In the genomic region with DNA sequence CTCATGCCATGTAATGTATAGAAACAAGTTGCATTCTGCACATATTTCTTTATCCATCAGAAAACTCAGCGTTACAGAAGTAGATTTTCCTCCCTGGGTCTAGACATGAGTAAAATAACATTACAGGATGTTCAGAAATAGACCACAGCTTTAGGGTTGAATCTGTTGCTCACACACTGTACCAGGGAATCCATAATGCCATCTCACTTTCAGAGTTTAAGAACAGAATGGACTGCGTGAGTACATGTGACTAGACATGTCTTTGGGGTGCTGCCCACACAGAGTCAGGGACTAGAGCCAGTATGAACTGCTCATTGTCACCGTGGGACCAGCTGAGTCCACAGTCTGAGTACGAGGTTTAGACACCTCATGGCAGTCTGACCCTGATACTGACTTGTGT, we compare ENCODE assay signal across 42 mouse cellular contexts. TPM values are rescaled to one million over a fixed set of nuclear protein-coding genes. Genes with fewer than 3 reads are reported as not detected.
"Had no signal": no experiment of that assay in that cellular context is flagged by ENCODE, and none has a peak within 500 bp of the region (broad histone marks: within the 10 kb centered on the region; RNA-seq: fewer than 3 reads in every experiment).

No protein-coding gene starts in this region.

- H3K27ac ChIP-seq: heart, embryonic 10.5 days; heart, embryonic 13.5 days; heart, embryonic 15.5 days; hindbrain, embryonic 10.5 days; hindbrain, embryonic 12.5 days; hindbrain, embryonic 13.5 days; hindbrain, embryonic 14.5 days; hindbrain, embryonic 15.5 days; hindbrain, postnatal 0 days; intestine, embryonic 15.5 days; kidney, embryonic 15.5 days; kidney, postnatal 0 days; layer of hippocampus, adult 2 months had no signal

- H3K9me3 ChIP-seq: heart, embryonic 10.5 days; heart, embryonic 12.5 days; heart, embryonic 13.5 days; heart, embryonic 15.5 days; hindbrain, embryonic 10.5 days; hindbrain, embryonic 12.5 days; hindbrain, embryonic 13.5 days; hindbrain, embryonic 15.5 days; intestine, embryonic 15.5 days; kidney, embryonic 15.5 days had no signal

- H3K9ac ChIP-seq: heart, embryonic 12.5 days; heart, embryonic 13.5 days; heart, embryonic 15.5 days; hindbrain, embryonic 12.5 days; hindbrain, embryonic 13.5 days; hindbrain, embryonic 14.5 days; hindbrain, embryonic 15.5 days; intestine, embryonic 15.5 days; kidney, embryonic 15.5 days had no signal

- ATAC-seq: hindbrain, embryonic 16.5 days; hindbrain, postnatal 0 days; inflammation-experienced regulatory T-cells, adult 6 months; intestine, embryonic 15.5 days; intestine, embryonic 16.5 days; intestine, postnatal 0 days had no signal

- H3K4me2 ChIP-seq: heart, embryonic 11.5 days; heart, embryonic 12.5 days; heart, embryonic 13.5 days; heart, embryonic 15.5 days; hindbrain, embryonic 12.5 days; hindbrain, embryonic 13.5 days; hindbrain, embryonic 14.5 days; hindbrain, embryonic 15.5 days; intestine, embryonic 15.5 days; kidney, embryonic 15.5 days had no signal

- H3K4me3 ChIP-seq: heart, embryonic 10.5 days; heart, embryonic 12.5 days; heart, embryonic 13.5 days; heart, embryonic 15.5 days; hindbrain, embryonic 10.5 days; hindbrain, embryonic 12.5 days; hindbrain, embryonic 13.5 days; hindbrain, embryonic 15.5 days; intestine, embryonic 15.5 days; kidney, embryonic 15.5 days; layer of hippocampus, adult 2 months had no signal

- H3K27me3 ChIP-seq: heart, embryonic 12.5 days; heart, embryonic 13.5 days; heart, embryonic 15.5 days; hindbrain, embryonic 12.5 days; hindbrain, embryonic 13.5 days; hindbrain, embryonic 15.5 days; intestine, embryonic 15.5 days; kidney, embryonic 15.5 days had no signal

- H3K4me1 ChIP-seq: heart, embryonic 13.5 days; heart, embryonic 15.5 days; hindbrain, embryonic 10.5 days; hindbrain, embryonic 12.5 days; hindbrain, embryonic 13.5 days; hindbrain, embryonic 15.5 days; intestine, embryonic 15.5 days; kidney, embryonic 15.5 days had no signal

- H3K36me3 ChIP-seq: hindbrain, embryonic 12.5 days; hindbrain, embryonic 13.5 days; hindbrain, embryonic 15.5 days had no signal

- DNase-seq: heart, postnatal 10 days; heart, postnatal 14 days; heart, postnatal 36 days; heart, postnatal 4 days; kidney, adult 11 months; kidney, adult 18-20 months; kidney, adult 2 months; kidney, adult 8-10 months; kidney, adult 9 months; kidney, postnatal 10 days; kidney, postnatal 14 days; kidney, postnatal 25 days; kidney, postnatal 36 days; kidney, postnatal 4 days; layer of hippocampus, postnatal 36 days had no signal

RNA-seq across cellular contexts. Expression of a gene that starts 33.7 kb away (rescaled TPM):
- total RNA-seq: hematopoietic stem cell, adult 5-6 weeks; hindbrain, postnatal 0 days had no signal

RNA-seq across cellular contexts. Expression of a gene that starts 44.5 kb away (rescaled TPM):
- total RNA-seq: heart, postnatal 10 days; heart, postnatal 14 days; heart, postnatal 25 days; heart, postnatal 36 days; heart, postnatal 4 days; hematopoietic stem cell, adult 5-6 weeks; hindbrain, postnatal 0 days; layer of hippocampus, adult 18-20 months; layer of hippocampus, adult 2 months; layer of hippocampus, adult 8-10 months; layer of hippocampus, postnatal 10 days; layer of hippocampus, postnatal 14 days; layer of hippocampus, postnatal 25 days; layer of hippocampus, postnatal 36 days had no signal
- polyA plus RNA-seq: hindbrain, embryonic 13.5 days; hindbrain, postnatal 0 days; intestine, postnatal 0 days; kidney, adult 2 months; large intestine, adult 2 months had no signal
